Mouse (Mus musculus): ENCODE results near the gene Vmn2r11.
"Not testable (repeated sequence)": the region's sequence is repeated elsewhere in the genome, so short reads cannot be mapped to it uniquely, and the experiment has no call there.

Gene Vmn2r11

GRCm38 (mm10) chr5:109059469-109059868 is at the start of gene Vmn2r11:
TSS of gene Vmn2r11 (minus strand) at chr5:109059569.
- not testable (repeated sequence) for ATAC-seq (ENCODE audit: low TSS enrichment)

GRCm38 (mm10) chr5:109097850-109098249 is 38.5 kb upstream of the Vmn2r11 start, which contains the start of gene Vmn2r12:
TSS of gene Vmn2r12 (minus strand) at chr5:109097950.
- ATAC-seq (ENCODE audit: low TSS enrichment): not testable (repeated sequence)

GRCm38 (mm10) chr5:109096482-109096881 is 37.1 kb upstream of the Vmn2r11 start:
- ATAC-seq (ENCODE audit: low TSS enrichment): not testable (repeated sequence)

GRCm38 (mm10) chr5:109072016-109072415 is 12.6 kb upstream of the Vmn2r11 start:
- ATAC-seq (ENCODE audit: low TSS enrichment): not testable (repeated sequence)

GRCm38 (mm10) chr5:109055286-109055685 is 4.1 kb downstream of the Vmn2r11 start:
- ATAC-seq (ENCODE audit: low TSS enrichment): no peak

- no peak for ATAC-seq (ENCODE audit: low TSS enrichment)
Measured at GRCm38 (mm10) chr5:109032591-109032990, 26.8 kb downstream of the Vmn2r11 start.

- ATAC-seq (ENCODE audit: low TSS enrichment): not testable (repeated sequence)
Measured at GRCm38 (mm10) chr5:109006427-109006826, 52.9 kb downstream of the Vmn2r11 start, which contains the start of gene Vmn2r10. TSS of gene Vmn2r10 (minus strand) at chr5:109006527.
